Mouse (Mus musculus) thymus, adult 2 months (tissue): ENCODE results near the gene Foxo4. TPM values are rescaled to one million over a fixed set of nuclear protein-coding genes. Genes with fewer than 3 reads are reported as not detected.

Source experiments
- DNase-seq: peaks from one replicate; pipeline ENCODE4 v3.0.0; 2021
- H3K27ac ChIP-seq: fragments of 200-500 bp; 2 replicates; pipeline ENCODE4 v1.5.1; 2012; ENCODE audit warnings: low read length, control low read depth; ENCODE audit not compliant: control insufficient read depth, insufficient read depth
- H3K27me3 ChIP-seq: fragments of 200-500 bp; 2 replicates; pipeline ENCODE4 v1.6.1; 2012; ENCODE audit warnings: mild to moderate bottlenecking, low read length, moderate library complexity, mixed read lengths; ENCODE audit not compliant: control insufficient read depth, insufficient read depth
- H3K36me3 ChIP-seq: fragments of 200-500 bp; 2 replicates; pipeline ENCODE4 v1.6.1; 2012; ENCODE audit warnings: mild to moderate bottlenecking, low read length, moderate library complexity; ENCODE audit not compliant: control insufficient read depth, insufficient read depth
- H3K4me1 ChIP-seq: fragments of 200-500 bp; replicated peaks from 2 replicates; pipeline ENCODE4 v1.6.1; 2012; ENCODE audit warnings: low read length; ENCODE audit not compliant: control insufficient read depth, insufficient read depth
- H3K4me3 ChIP-seq: fragments of 200-500 bp; 2 replicates; pipeline ENCODE4 v1.5.1; 2012; ENCODE audit warnings: mild to moderate bottlenecking, low read length, control low read depth, moderate library complexity; ENCODE audit not compliant: control insufficient read depth, insufficient read depth
- CTCF ChIP-seq: fragments of 200-500 bp; IDR thresholded peaks from 2 replicates; pipeline ENCODE4 v1.5.1; 2012; ENCODE audit warnings: mild to moderate bottlenecking, control low read depth, low read length, moderate library complexity, borderline replicate concordance; ENCODE audit not compliant: control insufficient read depth, poor library complexity, insufficient read depth; ENCODE audit errors: extremely low read depth
- POLR2A ChIP-seq: fragments of 200-500 bp; IDR thresholded peaks from 2 replicates; pipeline ENCODE4 v1.6.1; 2012; ENCODE audit warnings: mild to moderate bottlenecking, low read length, control low read depth, moderate library complexity; ENCODE audit not compliant: control insufficient read depth, poor library complexity, insufficient read depth; ENCODE audit errors: extremely low read depth
- WGBS: fragments of 180-500 bp; shearing (Covaris S2); methylation state at CpG from one replicate; pipeline ENCODE4 v1.1.7; 2018; 5-methylcytosine and 5-hydroxymethylcytosine counted together
- polyA plus RNA-seq: library from polyadenylated mRNA; depleted of rRNA; stranded (reverse); fragments of >200 nt; gene quantifications from 2 replicates; pipeline ENCODE4 v1.2.3, GENCODE M21; 2012; rRNA removed

The Foxo4 gene
- 65.7 and 69.2 TPM in 2 replicates for polyA plus RNA-seq

DNA sequence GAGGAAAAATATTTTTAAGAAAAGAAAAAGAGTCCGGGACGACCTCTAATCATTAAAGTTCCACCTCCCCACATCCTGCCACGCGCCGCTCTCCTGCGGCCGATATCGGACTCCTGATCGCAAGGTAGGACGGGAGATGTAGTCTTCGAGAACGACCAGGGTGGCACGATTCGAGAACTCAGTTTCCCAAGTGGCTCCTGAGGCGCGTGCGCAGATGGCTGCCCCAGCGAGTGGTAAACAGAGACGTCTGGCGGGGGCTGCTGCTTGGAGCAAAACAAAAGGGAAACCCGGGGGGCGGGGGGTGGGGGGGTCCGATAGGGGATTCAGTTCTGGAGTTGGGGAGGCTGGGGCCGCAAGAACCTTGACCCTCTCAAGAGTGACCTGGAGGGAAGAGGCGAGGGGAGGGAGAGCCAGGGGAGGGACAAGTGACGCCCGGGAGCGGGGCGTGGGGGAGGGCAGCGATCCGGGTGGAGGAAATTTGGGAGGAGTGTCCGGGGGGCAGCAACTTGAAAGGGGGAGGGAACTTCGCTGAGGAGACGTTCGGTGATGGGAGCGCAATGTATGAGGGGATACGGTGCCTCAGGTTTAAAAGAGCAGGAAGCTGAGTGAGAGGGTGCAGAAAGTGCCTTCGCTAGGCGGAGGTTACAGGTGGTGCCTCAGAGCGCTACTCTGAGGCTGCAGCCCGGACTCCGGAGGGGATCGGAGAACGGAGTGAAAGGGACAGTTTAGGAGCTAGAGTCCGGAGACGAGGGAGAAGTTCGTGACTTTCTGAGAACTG is at the start of gene Foxo4:
Foxo4 (plus strand) TSS at position 577 of the 778 bp plus-strand sequence.
- peak; percentile 85 for DNase-seq
- 2% methylated on average over 46 of the region's 47 CpGs for WGBS

DNA sequence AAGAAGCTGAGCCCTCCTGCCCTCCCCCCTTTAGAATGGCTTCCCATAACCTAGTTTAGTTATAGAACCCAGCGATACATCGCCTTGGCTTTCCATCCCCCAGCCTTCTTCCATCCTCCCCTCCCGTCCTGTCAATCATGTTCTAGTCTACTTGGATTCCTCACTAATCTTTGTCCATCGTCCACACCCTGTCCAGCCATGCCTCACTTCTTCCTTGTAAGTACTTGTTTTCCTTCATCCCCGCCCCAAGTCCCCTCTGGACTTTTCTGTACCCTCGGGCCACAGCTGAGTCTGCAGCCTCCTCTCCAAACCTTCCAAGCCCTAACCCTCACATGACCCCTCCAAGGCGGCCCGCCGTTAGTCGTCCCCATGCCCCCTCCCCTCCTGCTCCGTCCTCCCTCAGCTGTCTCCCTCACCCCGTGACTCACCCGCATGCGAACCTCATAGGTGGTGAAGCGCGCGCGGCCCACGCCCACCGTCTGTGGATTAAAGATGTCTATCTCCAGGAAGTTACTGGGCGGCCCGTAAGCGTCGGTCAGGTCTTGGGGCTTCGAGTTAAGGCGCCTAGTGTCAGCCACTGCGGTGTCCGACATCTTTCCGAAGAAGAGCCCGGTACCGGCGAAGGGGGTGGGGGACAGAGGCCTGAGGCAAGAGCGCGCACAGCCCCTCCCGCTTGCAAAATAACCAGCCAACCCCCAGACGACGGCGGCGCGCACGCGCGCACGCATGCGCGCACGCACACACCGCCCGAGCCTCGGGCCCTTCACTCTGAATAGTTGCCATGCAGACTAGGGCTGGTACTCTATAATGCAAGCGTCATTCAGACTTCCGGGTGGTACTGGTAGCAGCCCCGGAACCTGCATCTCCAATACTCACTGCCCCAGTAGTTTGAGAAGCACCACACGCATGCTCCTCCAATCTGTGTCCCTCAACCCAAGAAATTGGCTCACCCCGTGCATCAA is 32.2 kb upstream of the Foxo4 start, which contains the start of gene Snx12:
Snx12 (minus strand) TSS at position 730 of the 962 bp plus-strand sequence.
- 2% methylated on average over 44 of the region's 55 CpGs for WGBS
- Histone ChIP-seq H3K27ac (peak within 1 kb of the TSS; percentile 32; the same call in 1 of the 2 replicates), H3K27me3 (no peaks in the 10 kb centered on the region), H3K4me1 (no peaks in the 10 kb centered on the region), H3K36me3 (no peaks in the 10 kb centered on the region), H3K4me3 (peak within 1 kb of the TSS; percentile 96)
- DNase-seq, result peak; percentile 78
- TF ChIP-seq CTCF (no peak), POLR2A (no peak)

More for the DNA sequence above, at the start of gene Foxo4:
- peak within 1 kb of the TSS; percentile 67 for H3K27ac ChIP-seq
- H3K27me3 ChIP-seq, result no peaks in the 10 kb centered on the region
- TF ChIP-seq POLR2A, result peak; percentile 94
- no peak for TF ChIP-seq CTCF
- 0 out of 2 replicates have a peak, but pooled peaks cover 3% of the 10 kb centered on the region for H3K36me3 ChIP-seq
- peaks cover 16% of the 10 kb centered on the region for H3K4me1 ChIP-seq
- H3K4me3 ChIP-seq, result peak within 1 kb of the TSS; percentile 67

DNA sequence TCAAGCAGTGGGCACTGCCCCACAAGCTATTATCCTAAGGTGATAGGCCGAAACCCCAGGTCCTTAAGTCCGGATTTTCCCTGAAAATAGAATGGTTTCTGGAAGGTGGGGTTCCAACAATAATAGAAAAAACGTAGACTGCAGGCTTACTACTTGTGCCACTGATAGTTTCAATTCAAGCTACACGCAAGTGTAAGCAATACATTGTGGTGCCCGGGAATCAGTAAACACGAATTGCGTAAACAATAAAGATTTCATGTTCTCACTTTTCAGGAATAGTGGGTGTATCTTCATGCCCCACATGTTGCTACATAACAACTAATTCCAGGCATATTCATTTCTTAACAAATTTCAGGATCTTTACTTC is 31.5 kb upstream of the Foxo4 start:
- H3K27me3 ChIP-seq, result no peaks in the 10 kb centered on the region
- no peak for DNase-seq
- peak overlapping the region; percentile 14 for H3K4me3 ChIP-seq
- no peak for TF ChIP-seq POLR2A
- TF ChIP-seq CTCF, result no peak
- H3K36me3 ChIP-seq, result no peaks in the 10 kb centered on the region
- no peak overlapping the region for H3K27ac ChIP-seq
- WGBS, result 27% methylated on average over 7 of the region's 7 CpGs
- H3K4me1 ChIP-seq, result no peaks in the 10 kb centered on the region

GRCm38 (mm10) chrX:101245011-101245410 is 9.3 kb upstream of the Foxo4 start:
- Histone ChIP-seq H3K4me1 (no peaks in the 10 kb centered on the region; the same call in 1 of the 2 replicates), H3K36me3 (no peaks in the 10 kb centered on the region), H3K27ac (no peak overlapping the region), H3K27me3 (no peaks in the 10 kb centered on the region), H3K4me3 (no peak overlapping the region)
- no peak for DNase-seq
- no peak for TF ChIP-seq CTCF
- TF ChIP-seq POLR2A, result no peak
- 57% methylated on average over 1 of the region's 1 CpGs for WGBS

DNA sequence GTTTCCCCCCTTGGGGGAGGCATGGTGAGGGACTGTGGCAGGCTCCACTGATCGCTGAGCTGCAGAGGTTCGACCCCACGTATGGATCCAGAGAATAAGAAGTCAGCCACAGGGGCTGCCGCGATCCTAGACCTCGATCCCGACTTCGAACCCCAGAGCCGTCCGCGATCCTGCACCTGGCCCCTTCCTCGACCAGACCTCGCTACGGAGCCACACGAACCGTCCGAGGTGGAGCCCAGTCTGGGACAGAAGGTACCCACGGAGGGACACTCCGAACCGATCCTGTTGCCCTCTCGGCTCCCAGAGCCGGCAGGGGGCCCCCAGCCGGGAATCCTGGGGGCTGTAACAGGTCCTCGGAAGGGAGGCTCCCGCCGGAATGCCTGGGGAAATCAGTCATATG is 412 bp downstream of the Foxo4 start:
- H3K36me3 ChIP-seq, result 0 out of 2 replicates have a peak, but pooled peaks cover 3% of the 10 kb centered on the region
- TF ChIP-seq CTCF, result no peak
- no peak for TF ChIP-seq POLR2A
- peak overlapping the region; percentile 67 for H3K27ac ChIP-seq
- H3K27me3 ChIP-seq, result no peaks in the 10 kb centered on the region
- 0% methylated on average over 26 of the region's 26 CpGs for WGBS
- DNase-seq, result no peak
- H3K4me3 ChIP-seq, result peak overlapping the region; percentile 67
- H3K4me1 ChIP-seq, result peaks cover 16% of the 10 kb centered on the region

- 0 out of 2 replicates have a peak, but pooled peaks cover 6% of the 10 kb centered on the region for H3K36me3 ChIP-seq
- TF ChIP-seq POLR2A (no peak), CTCF (peak; percentile 46; the same call in 1 of the 2 replicates)
- no peak overlapping the region for H3K27ac ChIP-seq
- H3K4me1 ChIP-seq, result peaks cover 29% of the 10 kb centered on the region
- DNase-seq, result peak; percentile 69
- H3K4me3 ChIP-seq, result no peak overlapping the region
- H3K27me3 ChIP-seq, result no peaks in the 10 kb centered on the region
- 81% methylated on average over 13 of the region's 13 CpGs for WGBS
Observed at GRCm38 (mm10) chrX:101256603-101257002, 2.3 kb downstream of the Foxo4 start.
